Mouse (Mus musculus): ENCODE data around the gene Stum.

GRCm38 (mm10) chr1:180532671-180533070 is 49.4 kb upstream of the Stum start:
- no peak for TF ChIP-seq GATA1 (IDR thresholded peaks at IDR 0.05; ENCODE audit: borderline replicate concordance, low read length)
- TF ChIP-seq FLI1 (IDR thresholded peaks at IDR 0.05; ENCODE audit: low read length), result no peak
